Mouse (Mus musculus) skeletal muscle tissue, adult 2 months (tissue): ENCODE data around the gene Zfp942.

ENCODE experiments used
- DNase-seq: peaks from one replicate; pipeline ENCODE4 v3.0.0-alpha.2; 2012; ENCODE audit warnings: low read depth, low spot score

Zfp942 gene

GRCm38 (mm10) chr17:21962107-21962907 lies at the start of gene Zfp942, which contains the start of gene Zfp943:
Gene Zfp942, minus strand, starts transcription at chr17:21962464.
Gene Zfp943, plus strand, starts transcription at chr17:21962552.
- peak; percentile 34 for DNase-seq

DNA sequence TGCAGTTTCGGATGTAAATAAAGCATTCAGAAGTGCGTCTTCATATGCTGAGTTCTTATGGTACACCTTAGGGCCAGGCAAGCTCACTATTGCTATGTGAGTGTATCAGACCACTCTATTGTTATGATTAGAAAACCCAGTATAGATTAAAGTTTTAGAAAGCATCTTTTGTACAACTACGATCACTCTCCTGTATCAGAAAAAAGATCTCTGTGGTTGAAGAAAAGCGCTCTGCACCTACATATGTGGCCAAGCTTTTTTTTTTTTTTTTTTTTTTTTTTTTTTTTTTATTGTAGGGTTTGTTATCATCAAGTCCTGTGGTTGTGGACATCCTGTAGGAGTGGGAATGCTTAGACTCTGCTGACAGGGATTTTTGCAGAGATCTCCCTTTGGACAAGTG lies 1.0 kb upstream of the Zfp942 start:
- no peak for DNase-seq

GRCm38 (mm10) chr17:21909456-21910052 lies 52.7 kb downstream of the Zfp942 start, which contains the start of gene Zfp995:
Gene Zfp995, minus strand, starts transcription at chr17:21909926.
- peak; percentile 34 for DNase-seq

- no peak for DNase-seq
Measured at GRCm38 (mm10) chr17:21909039-21909438, 53.2 kb downstream of the Zfp942 start.
